Mouse (Mus musculus): ENCODE results near the gene Sec24d. TPM values are rescaled to one million over a fixed set of nuclear protein-coding genes. Genes with fewer than 3 reads are reported as not detected.

Sec24d gene
- total and polyA plus RNA-seq, 2 experiments from 2014 or later, result 11.2 to 24.6 TPM

- no peak for TF ChIP-seq CTCF (IDR thresholded peaks at IDR 0.05)
- H3K9ac ChIP-seq (replicated peaks; ENCODE audit: low read length, poor library complexity, severe bottlenecking), result no peak overlapping the region
- DNase-seq (ENCODE audit: low spot score) (no peak), ATAC-seq (ENCODE audit: low FRiP score) (no peak)
- H3K4me3 ChIP-seq (ENCODE audit: low read depth, low read length), result no peak overlapping the region
- H3K4me2 ChIP-seq (ENCODE audit: low read depth, low read length, poor library complexity, severe bottlenecking), result no peak overlapping the region
- peaks cover 3% of the 10 kb centered on the region for H3K36me3 ChIP-seq (ENCODE audit: insufficient read depth, low read length)
- no peak overlapping the region for H3K27ac ChIP-seq (ENCODE audit: low read depth, low read length)
- H3K27me3 ChIP-seq (ENCODE audit: insufficient read depth, low read length), result no peaks in the 10 kb centered on the region
- WGBS, result 94% methylated on average over 2 of the region's 2 CpGs
- H3K9me3 ChIP-seq (ENCODE audit: low read length), result peaks cover 4% of the 10 kb centered on the region; the same call in 1 of the 2 replicates
- no peaks in the 10 kb centered on the region for H3K4me1 ChIP-seq (ENCODE audit: insufficient read depth, low read length)
Observed at GRCm38 (mm10) chr3:123301521-123301920, 34.3 kb downstream of the Sec24d start.

DNA sequence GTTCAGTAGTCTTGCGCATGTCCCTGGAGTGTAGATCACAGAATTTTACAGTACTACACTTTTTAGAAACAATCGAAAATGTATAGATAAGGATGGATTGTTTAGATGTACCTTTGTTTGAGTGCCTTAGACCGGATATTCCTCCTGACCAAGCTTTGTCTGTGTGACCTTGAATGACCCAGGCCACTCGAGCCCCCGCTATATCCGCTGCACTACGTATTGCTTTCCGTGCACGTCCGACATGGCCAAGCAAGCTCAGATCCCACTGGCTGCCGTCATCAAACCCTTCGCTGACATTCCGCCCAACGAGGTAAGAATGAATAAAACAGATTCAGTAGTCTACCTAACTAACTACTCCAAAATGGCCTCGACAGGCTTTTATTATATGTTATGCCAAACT is 38.4 kb downstream of the Sec24d start:
- H3K27ac ChIP-seq (ENCODE audit: low read depth, low read length), result no peak overlapping the region
- H3K9ac ChIP-seq (replicated peaks; ENCODE audit: low read length, poor library complexity, severe bottlenecking), result no peak overlapping the region
- no peaks in the 10 kb centered on the region for H3K4me1 ChIP-seq (ENCODE audit: insufficient read depth, low read length)
- H3K27me3 ChIP-seq (ENCODE audit: insufficient read depth, low read length), result no peaks in the 10 kb centered on the region
- H3K9me3 ChIP-seq (ENCODE audit: low read length), result peaks cover 4% of the 10 kb centered on the region; the same call in 1 of the 2 replicates
- no peaks in the 10 kb centered on the region for H3K36me3 ChIP-seq (ENCODE audit: insufficient read depth, low read length)
- no peak for DNase-seq (ENCODE audit: low spot score)
- no peak for ATAC-seq (ENCODE audit: low FRiP score)
- 95% methylated on average over 15 of the region's 15 CpGs for WGBS
- H3K4me3 ChIP-seq (ENCODE audit: low read depth, low read length), result no peak overlapping the region
- TF ChIP-seq CTCF (IDR thresholded peaks at IDR 0.05), result no peak
- H3K4me2 ChIP-seq (ENCODE audit: low read depth, low read length, poor library complexity, severe bottlenecking), result no peak overlapping the region

- TF ChIP-seq CTCF (IDR thresholded peaks at IDR 0.05), result no peak
- no peak overlapping the region for H3K27ac ChIP-seq (ENCODE audit: low read depth, low read length)
- H3K4me3 ChIP-seq (ENCODE audit: low read depth, low read length), result no peak overlapping the region
- WGBS, result 93% methylated on average over 6 of the region's 6 CpGs
- DNase-seq (ENCODE audit: low spot score) (no peak), ATAC-seq (ENCODE audit: low FRiP score) (no peak)
- H3K27me3 ChIP-seq (ENCODE audit: insufficient read depth, low read length), result no peaks in the 10 kb centered on the region
- H3K4me2 ChIP-seq (ENCODE audit: low read depth, low read length, poor library complexity, severe bottlenecking), result no peak overlapping the region
- no peaks in the 10 kb centered on the region for H3K4me1 ChIP-seq (ENCODE audit: insufficient read depth, low read length)
- peaks cover under 1% of the 10 kb centered on the region; the same call in 1 of the 2 replicates for H3K9me3 ChIP-seq (ENCODE audit: low read length)
- no peaks in the 10 kb centered on the region for H3K36me3 ChIP-seq (ENCODE audit: insufficient read depth, low read length)
- H3K9ac ChIP-seq (replicated peaks; ENCODE audit: low read length, poor library complexity, severe bottlenecking), result no peak overlapping the region
Observed at GRCm38 (mm10) chr3:123307446-123307845, 40.2 kb downstream of the Sec24d start.

- H3K9me3 ChIP-seq (ENCODE audit: low read length), result no peaks in the 10 kb centered on the region
- DNase-seq (ENCODE audit: low spot score), result no peak
- no peak overlapping the region for H3K4me3 ChIP-seq (ENCODE audit: low read depth, low read length)
- no peaks in the 10 kb centered on the region for H3K36me3 ChIP-seq (ENCODE audit: insufficient read depth, low read length)
- no peaks in the 10 kb centered on the region for H3K27me3 ChIP-seq (ENCODE audit: insufficient read depth, low read length)
- no peak overlapping the region for H3K9ac ChIP-seq (replicated peaks; ENCODE audit: low read length, poor library complexity, severe bottlenecking)
- WGBS, result 74% methylated on average over 6 of the region's 6 CpGs
- H3K4me2 ChIP-seq (ENCODE audit: low read depth, low read length, poor library complexity, severe bottlenecking), result no peak overlapping the region
- TF ChIP-seq CTCF (IDR thresholded peaks at IDR 0.05), result no peak
- no peaks in the 10 kb centered on the region for H3K4me1 ChIP-seq (ENCODE audit: insufficient read depth, low read length)
- no peak for ATAC-seq (ENCODE audit: low FRiP score)
- no peak overlapping the region for H3K27ac ChIP-seq (ENCODE audit: low read depth, low read length)
Observed at GRCm38 (mm10) chr3:123309141-123309540, 41.9 kb downstream of the Sec24d start.

GRCm38 (mm10) chr3:123312477-123313062 is 45.3 kb downstream of the Sec24d start:
- no peak overlapping the region for H3K27ac ChIP-seq (ENCODE audit: low read depth, low read length)
- H3K4me2 ChIP-seq (ENCODE audit: low read depth, low read length, poor library complexity, severe bottlenecking), result no peak overlapping the region
- TF ChIP-seq CTCF (IDR thresholded peaks at IDR 0.05), result no peak
- H3K9ac ChIP-seq (replicated peaks; ENCODE audit: low read length, poor library complexity, severe bottlenecking), result no peak overlapping the region
- 87% methylated on average over 9 of the region's 9 CpGs for WGBS
- no peak overlapping the region for H3K4me3 ChIP-seq (ENCODE audit: low read depth, low read length)
- ATAC-seq (ENCODE audit: low FRiP score) (no peak), DNase-seq (ENCODE audit: low spot score) (no peak)
- H3K4me1 ChIP-seq (ENCODE audit: insufficient read depth, low read length), result no peaks in the 10 kb centered on the region
- H3K36me3 ChIP-seq (ENCODE audit: insufficient read depth, low read length), result no peaks in the 10 kb centered on the region
- H3K27me3 ChIP-seq (ENCODE audit: insufficient read depth, low read length), result no peaks in the 10 kb centered on the region
- H3K9me3 ChIP-seq (ENCODE audit: low read length), result no peaks in the 10 kb centered on the region

DNA sequence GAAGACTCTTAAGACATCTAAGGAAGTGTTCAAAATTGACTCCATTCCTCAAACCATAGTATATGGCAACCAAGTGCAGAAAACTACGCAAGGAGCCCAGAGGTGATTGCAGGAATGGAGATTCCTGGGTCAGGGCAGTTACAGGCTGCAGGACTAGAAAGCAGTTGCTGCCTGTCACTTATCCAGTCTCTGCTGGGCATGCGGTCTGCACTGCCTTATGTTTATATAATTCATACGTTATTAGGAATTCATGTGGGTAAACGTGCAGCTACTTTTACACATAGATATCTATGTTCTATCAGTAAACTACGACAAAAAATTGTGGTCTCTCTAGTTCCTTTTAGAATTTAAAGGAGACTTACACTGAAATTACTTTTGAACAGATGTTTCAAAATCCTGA is 46.2 kb downstream of the Sec24d start:
- WGBS, result 76% methylated on average over 5 of the region's 5 CpGs
- no peak for ATAC-seq (ENCODE audit: low FRiP score)
- no peak for TF ChIP-seq CTCF (IDR thresholded peaks at IDR 0.05)

More for the DNA sequence above, 46.2 kb downstream of the Sec24d start:
- no peaks in the 10 kb centered on the region for H3K27me3 ChIP-seq (ENCODE audit: insufficient read depth, low read length)
- no peaks in the 10 kb centered on the region for H3K9me3 ChIP-seq (ENCODE audit: low read length)
- no peak overlapping the region for H3K4me3 ChIP-seq (ENCODE audit: low read depth, low read length)
- H3K9ac ChIP-seq (replicated peaks; ENCODE audit: low read length, poor library complexity, severe bottlenecking), result no peak overlapping the region
- no peak overlapping the region for H3K4me2 ChIP-seq (ENCODE audit: low read depth, low read length, poor library complexity, severe bottlenecking)
- H3K4me1 ChIP-seq (ENCODE audit: insufficient read depth, low read length), result no peaks in the 10 kb centered on the region
- DNase-seq (ENCODE audit: low spot score), result no peak
- H3K27ac ChIP-seq (ENCODE audit: low read depth, low read length), result no peak overlapping the region
- H3K36me3 ChIP-seq (ENCODE audit: insufficient read depth, low read length), result no peaks in the 10 kb centered on the region
